Mouse (Mus musculus): ENCODE measurements around the gene Tbp. TPM values are rescaled to one million over a fixed set of nuclear protein-coding genes. Genes with fewer than 3 reads are reported as not detected.

The Tbp gene
- polyA plus RNA-seq, 1 experiment from 2014 or later: 41.0 TPM

DNA sequence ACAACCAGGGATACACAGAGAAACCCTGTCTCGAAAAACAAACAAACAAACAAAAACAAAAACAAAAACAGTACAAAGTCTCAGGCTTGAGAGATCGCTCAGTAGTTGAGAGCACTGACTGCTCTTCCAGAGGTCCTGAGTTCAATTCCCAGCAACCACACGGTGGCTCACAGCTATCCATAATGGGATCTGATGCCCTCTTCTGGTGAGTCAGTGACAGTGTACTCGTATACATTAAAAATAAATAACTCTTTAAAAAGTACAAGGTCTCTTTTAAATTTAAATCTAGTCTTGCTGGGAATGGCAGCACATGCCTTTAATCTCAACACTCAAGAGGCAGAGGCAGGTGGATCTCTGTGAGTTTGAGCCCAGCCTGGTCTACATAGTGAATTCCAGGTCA is 27.0 kb upstream of the Tbp start:
- TF ChIP-seq CTCF (IDR thresholded peaks at IDR 0.05; ENCODE audit: low read depth): peak; percentile 46
- Histone ChIP-seq H3K4me3 (replicated peaks; ENCODE audit: low read depth, low read length) (no peak overlapping the region), H3K27me3 (ENCODE audit: insufficient read depth, low read length) (no peaks in the 10 kb centered on the region), H3K4me2 (ENCODE audit: low read length) (no peak overlapping the region), H3K9me3 (replicated peaks; ENCODE audit: low read length) (no peaks in the 10 kb centered on the region), H3K27ac (no peak overlapping the region), H3K4me1 (replicated peaks; ENCODE audit: insufficient read depth, low read length) (no peaks in the 10 kb centered on the region), H3K36me3 (ENCODE audit: insufficient read depth, low read length) (peaks cover 58% of the 10 kb centered on the region), H3K9ac (ENCODE audit: low read depth, low read length) (no peak overlapping the region)
- 92% methylated on average over 4 of the region's 4 CpGs for WGBS
- DNase-seq (ENCODE audit: low spot score): no peak
- ATAC-seq (replicated peaks; ENCODE audit: low FRiP score, low read depth): no peak

DNA sequence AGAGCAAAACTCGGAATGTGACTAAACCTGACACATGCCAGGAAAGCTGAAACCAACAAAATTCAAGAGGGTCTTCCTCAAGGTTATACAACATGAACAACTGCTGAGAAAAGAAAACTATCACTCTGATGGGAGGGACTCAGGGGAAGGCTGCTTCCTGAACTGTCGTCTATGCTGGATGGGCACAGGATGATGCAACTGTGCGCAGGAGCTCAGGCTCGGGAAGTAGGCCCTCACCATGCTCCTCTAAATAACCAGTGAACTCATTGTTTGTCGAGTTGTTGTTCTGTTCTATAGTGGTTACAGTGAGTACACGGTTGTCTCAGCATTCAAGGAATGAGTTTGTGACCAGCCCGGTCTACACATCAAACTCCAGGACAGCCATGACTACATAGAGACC is 9.1 kb upstream of the Tbp start:
- H3K27me3 ChIP-seq (ENCODE audit: insufficient read depth, low read length): no peaks in the 10 kb centered on the region
- no peaks in the 10 kb centered on the region for H3K4me1 ChIP-seq (replicated peaks; ENCODE audit: insufficient read depth, low read length)
- H3K27ac ChIP-seq: no peak overlapping the region
- TF ChIP-seq CTCF (IDR thresholded peaks at IDR 0.05; ENCODE audit: low read depth): no peak
- H3K9ac ChIP-seq (ENCODE audit: low read depth, low read length): no peak overlapping the region
- ATAC-seq (replicated peaks; ENCODE audit: low FRiP score, low read depth) (no peak), DNase-seq (ENCODE audit: low spot score) (no peak)
- H3K9me3 ChIP-seq (replicated peaks; ENCODE audit: low read length): no peaks in the 10 kb centered on the region
- H3K4me3 ChIP-seq (replicated peaks; ENCODE audit: low read depth, low read length): no peak overlapping the region
- 88% methylated on average over 7 of the region's 7 CpGs for WGBS
- H3K4me2 ChIP-seq (ENCODE audit: low read length): no peak overlapping the region
- H3K36me3 ChIP-seq (ENCODE audit: insufficient read depth, low read length): peaks cover 38% of the 10 kb centered on the region

DNA sequence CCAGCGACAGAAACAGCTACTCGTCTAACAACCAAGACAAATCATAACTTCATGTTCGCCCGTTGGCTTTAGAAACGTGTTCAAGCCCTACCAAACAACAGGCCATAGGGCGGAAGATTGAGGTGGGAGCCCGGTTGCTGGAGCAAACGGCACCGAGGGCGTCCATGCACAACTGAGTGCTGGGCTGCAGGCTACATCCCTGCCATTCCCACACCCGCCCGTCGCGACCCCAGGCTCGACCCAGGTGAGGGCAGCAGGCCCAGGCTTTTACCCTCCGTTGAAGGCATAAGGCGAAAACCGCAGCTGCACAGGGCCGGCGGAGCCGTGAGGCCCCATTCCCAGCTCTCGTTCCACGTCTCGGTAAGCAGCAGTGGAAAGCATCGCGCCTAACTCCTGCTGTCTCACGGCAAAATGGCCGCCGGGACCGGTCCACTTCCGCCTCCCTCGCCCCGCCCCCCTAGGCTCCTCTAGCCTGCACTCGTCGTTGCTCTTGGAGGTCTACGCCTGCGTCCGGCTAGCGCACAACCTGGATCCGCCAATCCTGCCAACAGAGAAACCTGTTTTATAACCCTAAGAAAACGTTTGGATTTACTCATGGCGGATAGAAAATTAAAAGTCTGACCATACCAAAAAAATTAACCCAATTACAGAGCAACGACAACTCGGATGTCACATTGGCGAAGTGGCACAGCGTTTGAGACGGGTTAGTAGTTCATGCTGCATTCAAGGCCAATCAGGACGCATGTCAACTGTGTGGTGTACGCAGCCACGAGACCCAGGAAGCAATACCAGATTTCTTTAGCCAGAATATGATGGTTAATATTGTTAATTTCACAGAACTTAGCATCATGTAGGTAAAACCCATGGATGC is 1.6 kb upstream of the Tbp start:
- TF ChIP-seq CTCF (IDR thresholded peaks at IDR 0.05; ENCODE audit: low read depth): no peak
- Histone ChIP-seq H3K36me3 (ENCODE audit: insufficient read depth, low read length) (peaks cover 14% of the 10 kb centered on the region; the same call in 1 of the 2 replicates), H3K4me2 (ENCODE audit: low read length) (peak overlapping the region; percentile 84), H3K4me3 (replicated peaks; ENCODE audit: low read depth, low read length) (peak overlapping the region; percentile 88), H3K9me3 (replicated peaks; ENCODE audit: low read length) (no peaks in the 10 kb centered on the region), H3K4me1 (replicated peaks; ENCODE audit: insufficient read depth, low read length) (peaks cover 16% of the 10 kb centered on the region; the same call in 1 of the 2 replicates), H3K27ac (peak overlapping the region; percentile 98), H3K9ac (ENCODE audit: low read depth, low read length) (peak overlapping the region; percentile 86), H3K27me3 (ENCODE audit: insufficient read depth, low read length) (no peaks in the 10 kb centered on the region)
- peak; percentile 98 for DNase-seq (ENCODE audit: low spot score)
- WGBS: under 1% methylated on average over 50 of the region's 50 CpGs
- peak; percentile 92 for ATAC-seq (replicated peaks; ENCODE audit: low FRiP score, low read depth)

- Histone ChIP-seq H3K4me3 (replicated peaks; ENCODE audit: low read depth, low read length) (peak overlapping the region; percentile 88), H3K9me3 (replicated peaks; ENCODE audit: low read length) (no peaks in the 10 kb centered on the region), H3K27ac (peak overlapping the region; percentile 98), H3K27me3 (ENCODE audit: insufficient read depth, low read length) (no peaks in the 10 kb centered on the region), H3K4me1 (replicated peaks; ENCODE audit: insufficient read depth, low read length) (peaks cover 16% of the 10 kb centered on the region; the same call in 1 of the 2 replicates), H3K36me3 (ENCODE audit: insufficient read depth, low read length) (peaks cover 10% of the 10 kb centered on the region; the same call in 1 of the 2 replicates), H3K9ac (ENCODE audit: low read depth, low read length) (peak overlapping the region; percentile 86; the same call in 1 of the 2 replicates), H3K4me2 (ENCODE audit: low read length) (peak overlapping the region; percentile 84)
- DNase-seq (ENCODE audit: low spot score) (peak; percentile 9), ATAC-seq (replicated peaks; ENCODE audit: low FRiP score, low read depth) (no peak)
- TF ChIP-seq CTCF (IDR thresholded peaks at IDR 0.05; ENCODE audit: low read depth): no peak
- 45% methylated on average over 7 of the region's 7 CpGs for WGBS
Observed at GRCm38 (mm10) chr17:15498753-15499113, 955 bp upstream of the Tbp start.

- Histone ChIP-seq H3K9ac (ENCODE audit: low read depth, low read length) (no peak overlapping the region), H3K4me3 (replicated peaks; ENCODE audit: low read depth, low read length) (no peak overlapping the region), H3K27ac (no peak overlapping the region), H3K4me2 (ENCODE audit: low read length) (no peak overlapping the region), H3K4me1 (replicated peaks; ENCODE audit: insufficient read depth, low read length) (no peaks in the 10 kb centered on the region), H3K9me3 (replicated peaks; ENCODE audit: low read length) (no peaks in the 10 kb centered on the region), H3K27me3 (ENCODE audit: insufficient read depth, low read length) (no peaks in the 10 kb centered on the region), H3K36me3 (ENCODE audit: insufficient read depth, low read length) (peaks cover 62% of the 10 kb centered on the region)
- TF ChIP-seq CTCF (IDR thresholded peaks at IDR 0.05; ENCODE audit: low read depth): no peak
- DNase-seq (ENCODE audit: low spot score) (no peak), ATAC-seq (replicated peaks; ENCODE audit: low FRiP score, low read depth) (no peak)
- WGBS: 82% methylated on average over 2 of the region's 2 CpGs
Observed at GRCm38 (mm10) chr17:15510694-15511093, 11.0 kb downstream of the Tbp start.

GRCm38 (mm10) chr17:15517776-15518175 is 18.1 kb downstream of the Tbp start:
- Histone ChIP-seq H3K36me3 (ENCODE audit: insufficient read depth, low read length) (peaks cover 54% of the 10 kb centered on the region), H3K4me1 (replicated peaks; ENCODE audit: insufficient read depth, low read length) (no peaks in the 10 kb centered on the region), H3K4me2 (ENCODE audit: low read length) (no peak overlapping the region), H3K27ac (no peak overlapping the region), H3K4me3 (replicated peaks; ENCODE audit: low read depth, low read length) (no peak overlapping the region), H3K27me3 (ENCODE audit: insufficient read depth, low read length) (no peaks in the 10 kb centered on the region), H3K9ac (ENCODE audit: low read depth, low read length) (no peak overlapping the region), H3K9me3 (replicated peaks; ENCODE audit: low read length) (no peaks in the 10 kb centered on the region)
- peak; percentile 24; the same call in 1 of the 2 replicates for TF ChIP-seq CTCF (IDR thresholded peaks at IDR 0.05; ENCODE audit: low read depth)
- ATAC-seq (replicated peaks; ENCODE audit: low FRiP score, low read depth) (no peak; the same call in 1 of the 2 replicates), DNase-seq (ENCODE audit: low spot score) (no peak)
- 68% methylated on average over 5 of the region's 5 CpGs for WGBS
